Mouse (Mus musculus): ENCODE results near the gene Aox4. TPM values are rescaled to one million over a fixed set of nuclear protein-coding genes. Genes with fewer than 3 reads are reported as not detected.

Aox4 gene
- polyA plus RNA-seq, 1 experiment from 2014 or later, result 0.42 TPM

- Histone ChIP-seq H3K27me3 (replicated peaks) (no peaks in the 10 kb centered on the region), H3K27ac (replicated peaks) (no peak overlapping the region), H3K9me3 (replicated peaks) (no peaks in the 10 kb centered on the region), H3K4me2 (no peak overlapping the region), H3K4me3 (replicated peaks) (no peak overlapping the region), H3K4me1 (no peaks in the 10 kb centered on the region), H3K9ac (replicated peaks) (no peak overlapping the region), H3K36me3 (no peaks in the 10 kb centered on the region)
- 83% methylated on average over 11 of the region's 11 CpGs for WGBS
- no peak for ATAC-seq (ENCODE audit: low FRiP score)
Observed at GRCm38 (mm10) chr1:58253466-58253865, 43.3 kb downstream of the Aox4 start.

DNA sequence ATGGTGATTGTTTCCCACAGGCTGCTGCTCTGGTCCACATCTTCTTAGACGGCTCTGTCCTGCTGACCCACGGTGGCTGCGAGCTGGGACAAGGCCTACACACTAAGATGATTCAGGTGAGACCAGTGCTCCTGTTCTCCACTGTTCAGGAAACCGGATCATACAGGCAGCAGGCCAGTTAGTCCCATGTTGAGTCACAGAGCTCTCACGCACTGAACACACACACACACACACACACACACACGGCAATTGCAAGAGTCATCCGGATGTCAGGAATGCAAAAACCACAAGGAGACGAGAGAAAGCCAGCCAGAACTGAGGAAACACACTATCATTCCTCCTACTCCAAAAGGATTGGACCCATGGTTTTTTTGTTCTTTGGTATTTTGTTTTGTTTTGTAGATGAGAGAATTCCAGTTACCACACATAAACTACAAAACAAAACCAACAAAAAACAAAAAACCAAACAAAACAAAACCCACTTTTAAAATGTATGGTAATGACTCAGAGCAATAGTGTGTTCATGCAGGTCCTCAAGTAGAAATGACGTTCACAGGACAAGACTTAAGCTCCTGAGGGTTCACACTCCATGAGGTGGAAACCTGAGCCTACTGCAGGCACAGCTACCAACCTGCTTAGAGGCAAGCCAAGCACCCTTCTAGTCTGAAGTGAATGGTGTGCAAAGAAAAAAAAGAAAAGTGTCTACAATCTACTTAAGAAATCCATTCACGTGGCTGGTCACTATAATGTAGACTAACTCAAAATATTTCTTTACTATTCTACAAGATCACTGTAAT, 47.2 kb downstream of the Aox4 start:
- no peak for ATAC-seq (ENCODE audit: low FRiP score)
- no peak overlapping the region for H3K4me2 ChIP-seq
- H3K4me3 ChIP-seq (replicated peaks), result no peak overlapping the region
- WGBS, result 88% methylated on average over 10 of the region's 10 CpGs
- no peaks in the 10 kb centered on the region for H3K9me3 ChIP-seq (replicated peaks)
- no peaks in the 10 kb centered on the region for H3K36me3 ChIP-seq
- no peaks in the 10 kb centered on the region for H3K4me1 ChIP-seq
- no peak overlapping the region for H3K9ac ChIP-seq (replicated peaks)
- H3K27me3 ChIP-seq (replicated peaks), result no peaks in the 10 kb centered on the region
- no peak overlapping the region for H3K27ac ChIP-seq (replicated peaks)

DNA sequence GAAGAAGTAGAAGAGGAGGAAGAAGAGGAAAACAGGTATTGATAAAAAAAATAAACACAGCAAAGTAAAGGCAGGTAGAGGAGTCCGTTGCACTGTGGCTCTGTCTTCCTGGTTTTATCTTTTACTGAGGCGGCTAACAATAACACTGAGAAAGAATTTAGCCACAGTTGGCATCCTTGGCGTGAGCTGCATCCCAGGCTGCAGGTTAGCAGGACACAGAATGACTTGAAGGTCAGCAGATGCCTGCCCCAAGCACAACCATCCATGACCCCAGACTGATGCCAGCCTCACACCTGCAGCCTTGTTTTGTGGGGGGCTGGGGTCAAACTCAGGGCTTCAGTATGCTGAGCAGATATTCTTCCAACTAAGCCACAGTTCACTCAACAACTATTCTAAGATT, 50.1 kb downstream of the Aox4 start:
- 77% methylated on average over 3 of the region's 3 CpGs for WGBS
- no peak overlapping the region for H3K27ac ChIP-seq (replicated peaks)
- no peak for ATAC-seq (ENCODE audit: low FRiP score)
- H3K4me2 ChIP-seq, result no peak overlapping the region
- no peak overlapping the region for H3K4me3 ChIP-seq (replicated peaks)
- no peaks in the 10 kb centered on the region for H3K4me1 ChIP-seq
- no peaks in the 10 kb centered on the region for H3K36me3 ChIP-seq
- no peaks in the 10 kb centered on the region for H3K9me3 ChIP-seq (replicated peaks)
- no peaks in the 10 kb centered on the region for H3K27me3 ChIP-seq (replicated peaks)
- H3K9ac ChIP-seq (replicated peaks), result no peak overlapping the region

- H3K4me2 ChIP-seq, result no peak overlapping the region
- ATAC-seq (ENCODE audit: low FRiP score), result no peak
- no peaks in the 10 kb centered on the region for H3K36me3 ChIP-seq
- no peak overlapping the region for H3K27ac ChIP-seq (replicated peaks)
- H3K4me3 ChIP-seq (replicated peaks), result no peak overlapping the region
- no peaks in the 10 kb centered on the region for H3K27me3 ChIP-seq (replicated peaks)
- H3K4me1 ChIP-seq, result no peaks in the 10 kb centered on the region
- H3K9me3 ChIP-seq (replicated peaks), result no peaks in the 10 kb centered on the region
- 89% methylated on average over 2 of the region's 2 CpGs for WGBS
- no peak overlapping the region for H3K9ac ChIP-seq (replicated peaks)
Observed at GRCm38 (mm10) chr1:58268231-58268630, 58.0 kb downstream of the Aox4 start.

- Histone ChIP-seq H3K9me3 (replicated peaks) (no peaks in the 10 kb centered on the region), H3K27ac (replicated peaks) (no peak overlapping the region), H3K36me3 (no peaks in the 10 kb centered on the region), H3K27me3 (replicated peaks) (no peaks in the 10 kb centered on the region), H3K4me3 (replicated peaks) (no peak overlapping the region), H3K9ac (replicated peaks) (no peak overlapping the region), H3K4me2 (no peak overlapping the region), H3K4me1 (no peaks in the 10 kb centered on the region)
- WGBS, result 67% methylated on average over 6 of the region's 6 CpGs
- ATAC-seq (ENCODE audit: low FRiP score), result peak; percentile 79; the same call in 1 of the 2 replicates
Observed at GRCm38 (mm10) chr1:58270807-58271569, 60.8 kb downstream of the Aox4 start.

DNA sequence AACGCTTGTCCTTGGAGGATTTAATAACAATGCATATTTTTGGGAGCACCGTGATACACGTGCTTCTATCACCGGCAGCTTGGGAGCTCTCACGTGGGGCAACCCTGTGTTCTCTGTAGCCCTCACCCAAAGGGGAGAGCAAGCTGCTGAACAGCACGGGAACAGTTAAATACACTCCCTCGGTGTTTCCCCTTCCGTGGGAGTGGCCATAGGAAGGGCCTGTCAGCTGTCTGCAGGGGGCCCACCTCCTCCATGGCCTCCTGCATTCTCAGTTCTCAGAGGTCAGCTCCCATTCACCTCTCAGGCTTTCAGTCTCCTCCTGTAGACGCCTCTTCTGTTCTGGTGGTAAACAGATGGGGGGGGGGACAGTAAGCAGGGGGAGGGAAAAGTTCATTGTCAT, 65.7 kb downstream of the Aox4 start:
- H3K27me3 ChIP-seq (replicated peaks), result no peaks in the 10 kb centered on the region
- ATAC-seq (ENCODE audit: low FRiP score), result no peak
- no peaks in the 10 kb centered on the region for H3K4me1 ChIP-seq
- no peak overlapping the region for H3K4me2 ChIP-seq
- no peaks in the 10 kb centered on the region for H3K9me3 ChIP-seq (replicated peaks)
- H3K4me3 ChIP-seq (replicated peaks), result no peak overlapping the region
- no peaks in the 10 kb centered on the region for H3K36me3 ChIP-seq
- no peak overlapping the region for H3K27ac ChIP-seq (replicated peaks)
- 30% methylated on average over 9 of the region's 9 CpGs for WGBS
- no peak overlapping the region for H3K9ac ChIP-seq (replicated peaks)

- Histone ChIP-seq H3K9me3 (replicated peaks) (no peaks in the 10 kb centered on the region), H3K4me2 (no peak within 1 kb of the TSS), H3K4me1 (no peaks in the 10 kb centered on the region), H3K4me3 (replicated peaks) (no peak within 1 kb of the TSS), H3K36me3 (no peaks in the 10 kb centered on the region), H3K27ac (replicated peaks) (no peak within 1 kb of the TSS), H3K27me3 (replicated peaks) (no peaks in the 10 kb centered on the region), H3K9ac (replicated peaks) (no peak within 1 kb of the TSS)
- ATAC-seq (ENCODE audit: low FRiP score), result no peak
- 81% methylated on average over 5 of the region's 5 CpGs for WGBS
Observed at GRCm38 (mm10) chr1:58278026-58278425, 67.8 kb downstream of the Aox4 start, which contains the start of gene Aox2. Gene Aox2 (plus strand): TSS chr1:58278326.

DNA sequence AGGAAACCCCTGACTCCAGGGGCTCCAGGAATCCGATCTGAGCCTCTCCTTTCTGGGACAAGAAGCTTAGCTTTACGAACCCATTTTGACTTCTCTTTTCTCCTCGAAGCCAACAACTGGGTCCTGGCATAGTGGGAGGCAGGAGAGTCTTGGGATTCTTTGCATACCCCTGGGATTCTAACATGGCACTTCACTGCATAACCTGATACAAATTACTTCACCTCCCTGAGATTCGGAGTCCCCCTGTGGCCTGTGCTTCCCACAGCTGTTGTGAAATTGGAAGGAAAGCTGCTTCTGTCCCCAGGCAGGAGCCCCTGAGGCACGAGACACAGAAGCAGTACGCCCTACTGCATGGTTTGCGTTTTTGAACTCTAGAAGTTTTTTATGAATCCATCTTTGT, 68.3 kb downstream of the Aox4 start:
- no peak for ATAC-seq (ENCODE audit: low FRiP score)
- WGBS, result 72% methylated on average over 7 of the region's 7 CpGs
- no peaks in the 10 kb centered on the region for H3K36me3 ChIP-seq

DNA sequence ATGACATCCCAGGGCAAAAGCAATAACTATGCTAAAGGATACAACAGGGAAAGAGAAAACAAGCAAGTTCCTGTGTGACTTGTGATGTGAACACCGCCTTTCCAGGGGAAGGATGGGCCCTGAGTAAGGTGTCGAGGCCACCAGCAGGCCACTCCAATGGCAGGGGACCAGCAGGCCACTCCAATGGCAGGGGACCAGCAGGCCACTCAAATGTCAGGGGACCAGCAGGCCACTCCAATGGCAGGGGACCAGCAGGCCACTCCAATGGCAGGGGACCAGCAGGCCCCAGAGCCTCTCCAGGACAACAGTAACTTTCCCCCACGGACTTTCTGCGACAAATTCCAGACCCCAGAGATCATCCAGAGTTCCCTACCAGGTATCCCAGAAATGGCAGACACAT, 70.2 kb downstream of the Aox4 start:
- Histone ChIP-seq H3K36me3 (no peaks in the 10 kb centered on the region), H3K4me3 (replicated peaks) (no peak overlapping the region), H3K4me2 (no peak overlapping the region), H3K9me3 (replicated peaks) (no peaks in the 10 kb centered on the region), H3K27me3 (replicated peaks) (no peaks in the 10 kb centered on the region), H3K27ac (replicated peaks) (no peak overlapping the region), H3K4me1 (no peaks in the 10 kb centered on the region), H3K9ac (replicated peaks) (no peak overlapping the region)
- ATAC-seq (ENCODE audit: low FRiP score), result no peak
- WGBS, result 81% methylated on average over 4 of the region's 4 CpGs

More for the DNA sequence above, 68.3 kb downstream of the Aox4 start:
- Histone ChIP-seq H3K4me3 (replicated peaks) (no peak overlapping the region), H3K9me3 (replicated peaks) (no peaks in the 10 kb centered on the region), H3K4me2 (no peak overlapping the region), H3K27ac (replicated peaks) (no peak overlapping the region), H3K9ac (replicated peaks) (no peak overlapping the region), H3K27me3 (replicated peaks) (no peaks in the 10 kb centered on the region), H3K4me1 (no peaks in the 10 kb centered on the region)

DNA sequence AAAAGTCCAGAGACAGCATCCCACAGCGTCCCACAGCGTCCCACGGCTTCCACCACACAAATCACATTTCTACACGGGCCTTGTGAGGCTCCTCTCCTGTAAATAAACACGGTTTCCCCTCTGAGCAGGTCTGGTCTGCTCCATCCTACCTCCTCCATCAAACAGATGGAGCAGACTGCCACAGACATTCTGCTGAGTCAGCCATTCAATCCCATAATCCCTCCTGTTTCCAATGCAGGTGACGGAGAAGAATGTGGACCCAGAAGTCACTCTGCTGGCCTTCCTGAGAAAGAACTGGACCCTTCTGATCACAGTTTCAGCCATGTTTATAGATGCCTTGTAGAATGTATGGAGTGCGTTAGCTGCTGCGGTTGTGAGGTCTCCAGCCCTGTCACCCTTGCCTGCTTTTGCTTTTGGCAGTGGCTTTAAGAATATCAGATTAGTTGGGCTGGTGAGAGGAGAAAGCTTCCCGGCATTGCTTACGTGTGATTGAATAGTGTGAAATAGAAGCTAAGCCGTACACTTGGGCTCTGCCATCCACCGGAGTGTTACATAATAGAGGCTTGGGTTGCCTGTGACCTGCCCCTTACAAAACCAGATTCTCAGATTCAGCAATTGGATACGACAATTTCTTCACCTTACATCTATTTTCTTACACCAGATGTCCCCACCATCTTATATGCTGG, 70.9 kb downstream of the Aox4 start:
- Histone ChIP-seq H3K9me3 (replicated peaks) (no peaks in the 10 kb centered on the region), H3K4me2 (no peak overlapping the region), H3K27me3 (replicated peaks) (no peaks in the 10 kb centered on the region), H3K4me3 (replicated peaks) (no peak overlapping the region), H3K36me3 (no peaks in the 10 kb centered on the region), H3K4me1 (no peaks in the 10 kb centered on the region), H3K27ac (replicated peaks) (no peak overlapping the region), H3K9ac (replicated peaks) (no peak overlapping the region)
- ATAC-seq (ENCODE audit: low FRiP score), result no peak
- WGBS, result 88% methylated on average over 13 of the region's 13 CpGs

GRCm38 (mm10) chr1:58281625-58281988, 71.4 kb downstream of the Aox4 start:
- no peak overlapping the region for H3K4me2 ChIP-seq
- 70% methylated on average over 4 of the region's 4 CpGs for WGBS
- no peak overlapping the region for H3K9ac ChIP-seq (replicated peaks)
- no peak for ATAC-seq (ENCODE audit: low FRiP score)
- no peak overlapping the region for H3K27ac ChIP-seq (replicated peaks)
- H3K4me1 ChIP-seq, result no peaks in the 10 kb centered on the region
- no peak overlapping the region for H3K4me3 ChIP-seq (replicated peaks)
- H3K36me3 ChIP-seq, result no peaks in the 10 kb centered on the region
- H3K27me3 ChIP-seq (replicated peaks), result no peaks in the 10 kb centered on the region
- no peaks in the 10 kb centered on the region for H3K9me3 ChIP-seq (replicated peaks)

- Histone ChIP-seq H3K27me3 (replicated peaks) (no peaks in the 10 kb centered on the region), H3K27ac (replicated peaks) (no peak overlapping the region), H3K36me3 (no peaks in the 10 kb centered on the region), H3K4me2 (no peak overlapping the region), H3K9ac (replicated peaks) (no peak overlapping the region), H3K4me1 (no peaks in the 10 kb centered on the region), H3K4me3 (replicated peaks) (no peak overlapping the region), H3K9me3 (replicated peaks) (no peaks in the 10 kb centered on the region)
- no peak for ATAC-seq (ENCODE audit: low FRiP score)
- 53% methylated on average over 7 of the region's 7 CpGs for WGBS
Observed at GRCm38 (mm10) chr1:58284505-58284904, 74.3 kb downstream of the Aox4 start.

Measured in neural tube, embryonic 15.5 days (tissue).